Mouse (Mus musculus): ENCODE results near the gene Iqsec1.

Iqsec1 gene

DNA sequence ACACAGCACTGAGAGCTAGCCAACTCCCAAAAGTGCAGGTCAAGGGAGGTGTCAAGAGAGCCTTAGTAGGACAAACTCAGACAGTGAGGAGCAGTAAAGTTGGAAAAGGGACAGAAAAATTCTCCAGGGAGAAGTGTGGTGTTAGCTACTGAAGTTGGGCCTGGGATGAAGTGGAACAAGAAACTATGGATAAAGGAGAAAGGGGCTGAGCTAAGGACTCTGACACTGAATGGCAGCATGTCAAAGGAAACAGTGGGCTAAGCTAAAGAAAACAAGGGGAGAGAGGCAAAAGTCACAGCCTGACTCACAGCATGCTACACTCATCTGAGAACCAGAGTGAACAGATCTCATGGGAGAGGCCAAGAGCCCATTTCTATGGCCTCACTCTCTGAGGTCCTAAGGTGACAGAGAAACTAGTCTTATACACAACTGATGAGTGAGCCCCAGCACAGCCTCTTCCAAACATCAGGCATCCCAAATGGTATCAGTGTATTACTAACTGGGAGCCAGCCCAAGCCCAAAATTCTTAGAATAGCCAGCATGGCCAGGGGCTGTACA, 280.3 kb downstream of the Iqsec1 start:
- in situ Hi-C loops (cut with MboI, MseI): no loop called here

GRCm38 (mm10) chr6:90707143-90707542, 281.3 kb downstream of the Iqsec1 start:
- in situ Hi-C loops (cut with MboI, MseI): no loop called here

DNA sequence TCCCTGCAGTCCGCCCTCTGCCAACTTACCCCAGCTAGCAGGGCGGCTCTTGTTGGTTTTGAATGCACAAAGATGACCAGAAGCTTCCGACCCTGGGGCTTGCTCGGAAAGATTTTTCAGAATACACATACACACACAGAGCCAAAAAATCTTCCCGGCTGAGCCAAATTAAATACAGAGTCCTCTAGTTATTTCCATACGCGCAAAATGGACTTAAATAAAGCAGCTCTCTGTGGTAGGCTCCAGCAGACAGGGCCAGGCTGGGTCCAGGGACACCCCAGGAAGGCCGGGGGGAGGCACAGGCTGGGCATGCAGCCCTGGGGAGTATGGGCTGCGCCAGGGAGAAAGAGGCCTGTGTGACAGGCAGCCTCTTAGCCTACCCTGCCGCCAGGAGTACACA, 282.0 kb downstream of the Iqsec1 start:
- in situ Hi-C loops (cut with MboI, MseI): no loop called here

GRCm38 (mm10) chr6:90705738-90706137, 282.7 kb downstream of the Iqsec1 start:
- in situ Hi-C loops (cut with MboI, MseI): no loop called here

DNA sequence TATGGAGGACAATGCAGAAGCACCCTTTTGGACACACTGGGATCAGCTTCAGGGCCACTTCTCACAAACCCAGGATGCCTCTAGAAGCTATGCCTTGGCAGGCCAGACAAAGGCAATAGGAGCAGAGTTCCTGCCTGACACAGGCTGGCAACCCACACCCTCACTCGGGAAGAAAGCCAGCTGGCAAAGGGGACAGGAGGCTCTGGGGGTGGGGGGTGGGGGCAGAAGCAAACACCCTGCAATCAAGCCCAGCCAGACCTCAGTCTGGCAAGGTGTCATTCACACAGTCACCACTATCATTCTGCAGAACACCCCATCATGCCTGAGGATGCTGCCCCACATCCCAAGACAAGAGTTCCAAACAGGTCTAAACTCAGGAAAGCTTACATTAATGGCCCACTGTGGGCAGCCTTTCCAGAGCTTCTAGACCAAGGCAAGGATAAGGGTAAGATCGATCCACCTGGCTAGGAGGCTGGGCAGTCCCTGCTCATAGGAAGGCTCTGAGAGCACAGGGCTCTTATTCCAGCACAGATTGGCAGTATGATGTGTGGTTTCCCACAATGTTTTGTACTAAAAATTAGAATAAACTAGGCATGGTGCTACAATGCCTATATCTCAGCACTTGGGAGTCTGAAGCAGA, 283.7 kb downstream of the Iqsec1 start:
- in situ Hi-C loops (cut with MboI, MseI): no loop called here

DNA sequence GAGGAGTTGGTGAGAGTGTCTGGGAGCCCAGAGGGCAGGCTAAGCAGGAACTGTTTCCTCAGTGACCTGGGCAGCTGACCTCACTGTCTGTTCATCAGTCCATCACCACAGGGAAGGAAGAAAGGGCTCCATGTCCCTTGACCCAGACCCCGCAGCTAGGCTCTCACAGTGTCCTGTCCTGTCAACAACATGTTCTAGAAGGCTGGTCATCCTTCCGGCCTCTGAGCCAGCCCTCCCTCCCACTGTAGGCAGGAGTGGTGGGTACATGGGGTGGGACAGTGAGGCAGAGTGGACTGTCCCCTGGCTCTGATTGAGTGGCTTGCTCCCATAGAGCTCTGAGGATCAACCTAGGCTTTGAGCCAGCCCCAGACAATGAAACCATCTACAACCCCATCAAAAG, 284.7 kb downstream of the Iqsec1 start:
- in situ Hi-C loops (cut with MboI, MseI): no loop called here

GRCm38 (mm10) chr6:90702837-90703735, 285.4 kb downstream of the Iqsec1 start:
- in situ Hi-C loops (cut with MboI, MseI): no loop called here

DNA sequence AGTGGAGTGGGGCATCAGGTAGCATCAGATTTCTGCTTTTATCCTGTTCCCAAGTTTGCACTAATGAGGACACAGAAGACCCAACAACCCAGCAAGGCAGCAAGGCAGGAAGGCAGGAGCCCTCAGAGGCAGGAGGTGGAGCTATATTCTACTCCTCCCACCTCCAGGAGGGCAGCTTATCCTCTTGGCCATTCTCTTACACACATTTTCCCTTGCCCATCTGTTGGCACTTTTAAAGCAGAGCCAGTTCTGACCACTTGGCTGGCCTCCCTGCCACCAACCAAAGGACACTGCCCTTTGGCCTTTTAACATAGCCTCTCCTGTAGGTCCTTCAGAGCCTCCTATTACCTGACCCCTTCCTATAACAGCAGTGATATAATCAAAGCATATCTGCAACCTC, 286.3 kb downstream of the Iqsec1 start:
- in situ Hi-C loops (cut with MboI, MseI): no loop called here

DNA sequence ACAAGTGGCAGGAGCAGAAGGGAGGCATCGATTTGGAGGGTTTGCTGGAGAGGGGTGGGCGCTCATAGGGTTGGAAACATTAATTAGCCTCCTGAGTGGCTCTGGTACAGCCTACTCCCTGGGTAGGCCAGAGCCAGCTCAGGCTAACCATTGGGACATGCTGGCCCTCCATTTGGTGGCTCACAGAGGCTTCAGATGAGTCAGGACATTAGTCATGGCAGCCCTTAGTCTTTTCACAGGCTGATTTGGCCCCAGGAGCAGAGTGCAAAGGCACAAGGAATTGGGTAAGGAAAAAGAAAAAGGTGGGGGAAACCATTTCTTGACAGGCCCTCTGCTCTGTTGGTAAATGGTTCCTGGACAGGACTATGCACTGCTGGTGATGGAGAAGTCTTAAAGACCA, 287.1 kb downstream of the Iqsec1 start:
- in situ Hi-C loops (cut with MboI, MseI): no loop called here

GRCm38 (mm10) chr6:90700737-90701136, 287.7 kb downstream of the Iqsec1 start:
- in situ Hi-C loops (cut with MboI, MseI): no loop called here

DNA sequence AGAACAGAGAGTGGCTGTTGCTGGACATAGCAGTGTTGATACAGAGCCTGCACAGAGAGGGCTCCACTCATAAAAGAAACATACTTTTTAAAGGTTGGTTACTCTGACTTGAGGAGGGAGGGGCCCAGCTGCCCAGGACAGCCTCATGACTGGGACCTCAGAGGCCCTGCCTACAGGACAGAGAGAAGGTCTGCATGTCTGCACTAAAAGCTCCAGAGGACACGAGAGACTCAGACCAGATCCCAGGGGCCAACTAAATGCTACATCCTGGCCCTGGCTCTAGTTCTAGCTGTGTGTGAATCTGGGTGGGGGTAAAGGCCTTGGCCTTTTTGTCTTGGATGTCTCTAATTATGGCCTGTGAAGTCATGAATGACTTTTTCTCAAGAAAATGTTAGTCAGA, 288.4 kb downstream of the Iqsec1 start:
- in situ Hi-C loops (cut with MboI, MseI): no loop called here

DNA sequence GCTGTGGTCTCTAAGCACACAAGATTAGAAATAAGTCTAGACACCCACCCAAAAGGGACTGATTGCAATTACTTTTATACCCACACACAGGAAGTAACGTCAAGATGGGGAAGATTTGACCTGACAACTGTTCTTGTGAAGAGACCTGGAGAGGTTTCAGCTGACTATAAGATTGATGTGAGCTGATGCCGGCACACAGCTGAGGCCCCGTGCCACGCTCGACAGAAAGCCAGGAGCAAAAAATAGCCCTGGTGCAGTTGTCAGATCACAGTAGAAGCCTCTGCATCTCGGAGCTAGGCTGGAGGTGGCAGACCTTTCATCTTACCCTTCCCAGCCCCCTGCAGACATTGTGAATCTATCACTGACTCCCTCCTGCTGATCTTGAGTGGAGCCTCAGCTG, 289.6 kb downstream of the Iqsec1 start:
- in situ Hi-C loops (cut with MboI, MseI): no loop called here

- in situ Hi-C loops (cut with MboI, MseI): no loop called here
Observed at GRCm38 (mm10) chr6:90695754-90696153, 292.7 kb downstream of the Iqsec1 start.

GRCm38 (mm10) chr6:90692404-90692803, 296.1 kb downstream of the Iqsec1 start:
- in situ Hi-C loops (cut with MboI, MseI): no loop called here

DNA sequence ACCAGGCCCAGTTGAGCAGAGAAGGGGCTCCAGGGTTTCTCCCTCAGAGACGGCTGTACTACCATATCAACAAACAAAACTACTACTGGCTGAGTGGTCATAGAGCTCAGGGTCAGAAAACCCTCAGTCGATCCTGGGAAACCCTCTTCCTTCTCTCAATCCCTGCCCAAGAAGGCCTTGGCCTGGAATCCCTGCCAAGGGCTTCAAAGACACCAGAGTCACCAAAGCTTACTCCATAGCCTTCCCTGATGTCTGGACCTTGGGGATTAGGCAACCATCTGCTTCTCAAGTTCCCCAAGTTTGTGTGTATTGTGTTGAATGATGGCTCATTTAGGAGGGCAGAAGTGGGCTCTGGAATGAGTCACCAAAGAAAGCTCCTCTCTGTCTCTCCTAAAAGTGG, 296.6 kb downstream of the Iqsec1 start:
- in situ Hi-C loops (cut with MboI, MseI): no loop called here

- in situ Hi-C loops (cut with MboI, MseI): no loop called here
Observed at GRCm38 (mm10) chr6:90689500-90689899, 299.0 kb downstream of the Iqsec1 start.

DNA sequence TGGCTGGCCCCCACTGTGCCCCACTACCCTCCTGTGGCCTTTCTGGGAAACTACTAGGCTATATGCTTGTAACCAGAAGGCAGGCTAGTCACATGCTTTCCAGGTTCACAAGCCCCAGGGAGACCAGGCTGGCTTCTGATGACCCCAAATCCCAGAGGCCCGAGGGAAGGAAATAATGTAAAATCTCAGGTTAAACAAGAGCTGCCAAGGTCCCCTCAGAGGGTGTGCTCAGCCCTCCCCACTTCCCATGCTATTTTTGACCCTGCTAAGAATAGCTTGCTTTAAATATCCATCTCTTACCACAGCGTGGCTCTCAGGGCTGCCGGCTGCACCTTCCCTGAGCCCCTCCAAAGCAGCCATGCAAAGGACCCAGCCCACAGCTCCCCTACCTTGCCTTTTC, 299.7 kb downstream of the Iqsec1 start:
- in situ Hi-C loops (cut with MboI, MseI): no loop called here

DNA sequence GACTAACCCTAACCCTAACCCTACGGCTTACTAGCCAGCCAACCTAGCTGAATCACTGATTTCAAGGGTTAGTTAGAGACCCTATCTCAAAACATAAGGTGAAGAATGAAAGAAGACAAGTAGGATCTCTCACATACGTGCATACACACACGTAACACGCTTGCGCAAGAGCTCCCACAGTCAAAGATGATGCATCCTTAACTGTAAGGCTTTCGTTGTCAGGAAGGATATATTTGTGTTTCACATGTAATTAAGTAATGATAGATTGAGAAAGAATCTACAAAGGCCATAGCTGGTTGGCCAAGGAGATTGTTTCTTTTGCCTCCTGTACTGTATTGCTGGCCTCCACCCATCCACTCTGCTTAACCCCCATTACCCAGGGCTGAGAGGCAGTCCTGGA, 300.5 kb downstream of the Iqsec1 start:
- in situ Hi-C loops (cut with MboI, MseI): no loop called here

- in situ Hi-C loops (cut with MboI, MseI): no loop called here
Observed at GRCm38 (mm10) chr6:90686812-90687211, 301.7 kb downstream of the Iqsec1 start.

DNA sequence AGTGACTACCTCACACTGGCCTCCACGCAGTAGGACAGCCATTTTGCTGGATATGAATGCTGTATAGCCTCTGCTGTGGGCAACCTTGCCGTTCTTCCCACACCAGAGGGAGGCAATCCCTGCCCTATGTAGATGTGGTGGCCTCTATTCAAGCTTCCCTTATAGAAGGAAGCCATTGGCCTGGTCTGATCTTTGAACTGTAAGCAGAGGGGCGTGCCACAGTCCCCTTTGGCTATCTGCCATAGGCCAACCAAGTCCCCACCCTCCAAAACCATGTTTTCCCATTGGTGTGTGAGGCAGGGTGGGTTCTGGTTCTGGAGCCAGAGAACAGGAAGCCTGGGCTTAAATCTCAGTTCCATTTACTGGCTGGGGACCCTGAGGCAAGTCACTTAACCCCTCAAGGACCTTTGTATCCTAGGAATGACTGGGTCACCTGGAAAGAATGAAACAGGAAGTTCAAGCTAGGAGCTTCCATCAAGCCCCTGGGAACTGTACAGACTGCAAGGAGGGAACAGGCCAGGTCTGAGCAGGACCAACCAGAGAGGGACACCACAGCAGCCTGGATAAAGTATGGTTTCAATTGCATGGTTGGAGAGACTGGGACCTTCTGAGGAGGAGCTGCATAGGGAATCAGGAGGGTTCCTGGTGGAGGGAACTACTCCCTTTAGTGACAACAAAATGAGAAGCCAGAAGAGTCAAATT, 304.5 kb downstream of the Iqsec1 start:
- in situ Hi-C loops (cut with MboI, MseI): no loop called here

DNA sequence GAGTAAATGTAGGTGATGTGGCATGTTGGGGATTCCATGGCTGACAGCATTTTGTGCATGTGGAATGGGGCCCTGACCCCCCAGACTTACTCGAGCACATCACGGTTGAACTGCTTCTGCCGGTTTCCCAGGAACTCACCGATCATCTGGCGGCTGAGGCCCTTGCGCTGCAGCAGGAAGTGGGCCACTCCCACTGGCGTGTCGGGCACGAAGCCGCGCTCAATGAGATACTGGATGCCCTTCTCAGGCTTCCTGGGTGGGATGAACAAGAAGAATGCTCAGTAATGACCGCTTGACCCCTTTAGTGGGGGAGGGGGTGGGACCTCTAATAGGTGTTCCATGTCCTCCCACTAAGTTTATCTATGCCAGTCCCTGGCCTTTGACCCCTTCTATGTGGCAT, 308.1 kb downstream of the Iqsec1 start:
- in situ Hi-C loops (cut with MboI, MseI): no loop called here

DNA sequence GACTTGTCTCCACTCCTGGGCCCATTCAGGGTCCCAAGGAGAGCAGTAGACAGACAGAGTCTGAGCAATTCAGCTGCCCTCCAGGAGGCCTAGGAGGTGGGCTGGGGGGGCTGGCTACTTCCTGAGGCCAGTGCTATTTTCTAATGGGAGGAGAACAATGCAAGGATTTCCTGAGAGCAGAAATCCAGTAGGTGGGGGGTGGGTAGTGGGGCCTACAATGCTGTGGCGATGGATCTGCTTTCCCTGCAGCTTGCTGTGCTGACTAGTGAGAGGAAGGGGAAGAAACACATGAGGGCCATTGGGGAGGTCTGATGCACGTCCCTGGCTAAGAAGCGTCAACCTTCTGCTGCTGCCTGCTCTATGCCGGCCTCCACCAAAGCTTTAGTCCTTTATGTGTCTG, 309.7 kb downstream of the Iqsec1 start:
- in situ Hi-C loops (cut with MboI, MseI): no loop called here

Data from T-helper 1 cell (primary cell).